Mouse (Mus musculus): ENCODE data around the gene Mnat1. TPM values are rescaled to one million over a fixed set of nuclear protein-coding genes. Genes with fewer than 3 reads are reported as not detected.

Mnat1 gene
- polyA plus RNA-seq, 1 experiment from 2014 or later = 15.2 TPM

- WGBS = 89% methylated on average over 5 of the region's 5 CpGs
- no peak for ATAC-seq
- Histone ChIP-seq H3K36me3 (ENCODE audit: control insufficient read depth, insufficient read depth) (peaks cover 9% of the 10 kb centered on the region; the same call in 1 of the 2 replicates), H3K9me3 (ENCODE audit: control insufficient read depth) (no peaks in the 10 kb centered on the region), H3K27ac (ENCODE audit: low read depth, low read length) (no peak overlapping the region), H3K4me3 (ENCODE audit: low read depth, low read length) (no peak overlapping the region), H3K9ac (ENCODE audit: low read depth, low read length) (no peak overlapping the region), H3K27me3 (replicated peaks; ENCODE audit: control insufficient read depth, insufficient read depth, low read length) (no peaks in the 10 kb centered on the region), H3K4me1 (replicated peaks; ENCODE audit: control insufficient read depth, insufficient read depth, low read length) (no peaks in the 10 kb centered on the region), H3K4me2 (replicated peaks; ENCODE audit: low read depth) (no peak overlapping the region)
- TF ChIP-seq CTCF (IDR thresholded peaks at IDR 0.05; ENCODE audit: low read depth) = no peak
Observed at GRCm38 (mm10) chr12:73215773-73216172, 92.3 kb downstream of the Mnat1 start.

GRCm38 (mm10) chr12:73218632-73219031 lies 95.1 kb downstream of the Mnat1 start:
- TF ChIP-seq CTCF (IDR thresholded peaks at IDR 0.05; ENCODE audit: low read depth) = 0 out of 2 replicates have a peak, but pooled peaks have one; percentile 22
- H3K27me3 ChIP-seq (replicated peaks; ENCODE audit: control insufficient read depth, insufficient read depth, low read length) = no peaks in the 10 kb centered on the region
- no peaks in the 10 kb centered on the region for H3K9me3 ChIP-seq (ENCODE audit: control insufficient read depth)
- no peak overlapping the region for H3K4me2 ChIP-seq (replicated peaks; ENCODE audit: low read depth)
- H3K4me1 ChIP-seq (replicated peaks; ENCODE audit: control insufficient read depth, insufficient read depth, low read length) = no peaks in the 10 kb centered on the region
- no peak overlapping the region for H3K27ac ChIP-seq (ENCODE audit: low read depth, low read length)
- no peak for ATAC-seq
- no peak overlapping the region for H3K4me3 ChIP-seq (ENCODE audit: low read depth, low read length)
- H3K36me3 ChIP-seq (ENCODE audit: control insufficient read depth, insufficient read depth) = peaks cover 9% of the 10 kb centered on the region; the same call in 1 of the 2 replicates
- H3K9ac ChIP-seq (ENCODE audit: low read depth, low read length) = no peak overlapping the region
- 88% methylated on average over 5 of the region's 5 CpGs for WGBS

- H3K4me1 ChIP-seq (replicated peaks; ENCODE audit: control insufficient read depth, insufficient read depth, low read length) = no peaks in the 10 kb centered on the region
- TF ChIP-seq CTCF (IDR thresholded peaks at IDR 0.05; ENCODE audit: low read depth) = no peak
- H3K9ac ChIP-seq (ENCODE audit: low read depth, low read length) = no peak overlapping the region
- H3K36me3 ChIP-seq (ENCODE audit: control insufficient read depth, insufficient read depth) = peaks cover 9% of the 10 kb centered on the region; the same call in 1 of the 2 replicates
- no peak overlapping the region for H3K4me3 ChIP-seq (ENCODE audit: low read depth, low read length)
- 55% methylated on average over 3 of the region's 3 CpGs for WGBS
- H3K27ac ChIP-seq (ENCODE audit: low read depth, low read length) = no peak overlapping the region
- no peak for ATAC-seq
- H3K4me2 ChIP-seq (replicated peaks; ENCODE audit: low read depth) = no peak overlapping the region
- H3K9me3 ChIP-seq (ENCODE audit: control insufficient read depth) = no peaks in the 10 kb centered on the region
- no peaks in the 10 kb centered on the region for H3K27me3 ChIP-seq (replicated peaks; ENCODE audit: control insufficient read depth, insufficient read depth, low read length)
Observed at GRCm38 (mm10) chr12:73221235-73221634, 97.7 kb downstream of the Mnat1 start.

- H3K4me3 ChIP-seq (ENCODE audit: low read depth, low read length) = no peak overlapping the region
- WGBS = 66% methylated on average over 6 of the region's 6 CpGs
Observed at GRCm38 (mm10) chr12:73223872-73224271, 100.4 kb downstream of the Mnat1 start.

GRCm38 (mm10) chr12:73228427-73228826 lies 104.9 kb downstream of the Mnat1 start:
- H3K27ac ChIP-seq (ENCODE audit: low read depth, low read length) = no peak overlapping the region
- no peak for TF ChIP-seq CTCF (IDR thresholded peaks at IDR 0.05; ENCODE audit: low read depth)
- no peaks in the 10 kb centered on the region for H3K9me3 ChIP-seq (ENCODE audit: control insufficient read depth)
- no peaks in the 10 kb centered on the region for H3K4me1 ChIP-seq (replicated peaks; ENCODE audit: control insufficient read depth, insufficient read depth, low read length)
- no peak for ATAC-seq
- no peak overlapping the region for H3K4me3 ChIP-seq (ENCODE audit: low read depth, low read length)
- 97% methylated on average over 3 of the region's 3 CpGs for WGBS
- no peak overlapping the region for H3K4me2 ChIP-seq (replicated peaks; ENCODE audit: low read depth)
- no peak overlapping the region for H3K9ac ChIP-seq (ENCODE audit: low read depth, low read length)
- no peaks in the 10 kb centered on the region for H3K27me3 ChIP-seq (replicated peaks; ENCODE audit: control insufficient read depth, insufficient read depth, low read length)
- H3K36me3 ChIP-seq (ENCODE audit: control insufficient read depth, insufficient read depth) = no peaks in the 10 kb centered on the region; the same call in 1 of the 2 replicates

More at GRCm38 (mm10) chr12:73223872-73224271, 100.4 kb downstream of the Mnat1 start:
- H3K36me3 ChIP-seq (ENCODE audit: control insufficient read depth, insufficient read depth) = peaks cover 6% of the 10 kb centered on the region; the same call in 1 of the 2 replicates
- no peaks in the 10 kb centered on the region for H3K27me3 ChIP-seq (replicated peaks; ENCODE audit: control insufficient read depth, insufficient read depth, low read length)
- H3K9ac ChIP-seq (ENCODE audit: low read depth, low read length) = no peak overlapping the region
- no peak overlapping the region for H3K27ac ChIP-seq (ENCODE audit: low read depth, low read length)
- no peaks in the 10 kb centered on the region for H3K9me3 ChIP-seq (ENCODE audit: control insufficient read depth)
- no peak for ATAC-seq
- H3K4me2 ChIP-seq (replicated peaks; ENCODE audit: low read depth) = no peak overlapping the region
- no peak for TF ChIP-seq CTCF (IDR thresholded peaks at IDR 0.05; ENCODE audit: low read depth)
- H3K4me1 ChIP-seq (replicated peaks; ENCODE audit: control insufficient read depth, insufficient read depth, low read length) = no peaks in the 10 kb centered on the region

GRCm38 (mm10) chr12:73230196-73230595 lies 106.7 kb downstream of the Mnat1 start:
- Histone ChIP-seq H3K9me3 (ENCODE audit: control insufficient read depth) (no peaks in the 10 kb centered on the region), H3K4me1 (replicated peaks; ENCODE audit: control insufficient read depth, insufficient read depth, low read length) (no peaks in the 10 kb centered on the region), H3K27ac (ENCODE audit: low read depth, low read length) (no peak overlapping the region), H3K9ac (ENCODE audit: low read depth, low read length) (no peak overlapping the region), H3K27me3 (replicated peaks; ENCODE audit: control insufficient read depth, insufficient read depth, low read length) (no peaks in the 10 kb centered on the region), H3K4me2 (replicated peaks; ENCODE audit: low read depth) (no peak overlapping the region), H3K4me3 (ENCODE audit: low read depth, low read length) (no peak overlapping the region), H3K36me3 (ENCODE audit: control insufficient read depth, insufficient read depth) (no peaks in the 10 kb centered on the region; the same call in 1 of the 2 replicates)
- no peak for TF ChIP-seq CTCF (IDR thresholded peaks at IDR 0.05; ENCODE audit: low read depth)
- no peak for ATAC-seq

- TF ChIP-seq CTCF (IDR thresholded peaks at IDR 0.05; ENCODE audit: low read depth) = no peak
- Histone ChIP-seq H3K36me3 (ENCODE audit: control insufficient read depth, insufficient read depth) (peaks cover 2% of the 10 kb centered on the region), H3K9me3 (ENCODE audit: control insufficient read depth) (no peaks in the 10 kb centered on the region), H3K4me2 (replicated peaks; ENCODE audit: low read depth) (no peak overlapping the region), H3K4me3 (ENCODE audit: low read depth, low read length) (no peak overlapping the region), H3K4me1 (replicated peaks; ENCODE audit: control insufficient read depth, insufficient read depth, low read length) (no peaks in the 10 kb centered on the region), H3K9ac (ENCODE audit: low read depth, low read length) (no peak overlapping the region), H3K27me3 (replicated peaks; ENCODE audit: control insufficient read depth, insufficient read depth, low read length) (no peaks in the 10 kb centered on the region), H3K27ac (ENCODE audit: low read depth, low read length) (no peak overlapping the region)
- no peak for ATAC-seq
Observed at GRCm38 (mm10) chr12:73231552-73231951, 108.0 kb downstream of the Mnat1 start.

Data from intestine, postnatal 0 days (tissue).